Mouse (Mus musculus) thymus, adult 18-20 months (tissue): ENCODE measurements around the gene Fis1.
"Not testable (repeated sequence)": the region's sequence is repeated elsewhere in the genome, so short reads cannot be mapped to it uniquely, and the experiment has no call there.

Experiments
- DNase-seq, 2 experiments: peaks; one replicate each; pipeline ENCODE4 v3.0.0; 2022; ENCODE audit warnings: mixed read lengths in 2 of 2

Gene Fis1

GRCm38 (mm10) chr5:136942781-136943180, 10.3 kb upstream of the Fis1 start:
- DNase-seq: no peak

GRCm38 (mm10) chr5:136943382-136943781, 9.7 kb upstream of the Fis1 start:
- DNase-seq: no peak

GRCm38 (mm10) chr5:136945084-136945483, 8.0 kb upstream of the Fis1 start:
- no peak for DNase-seq

- DNase-seq: no peak
Observed at GRCm38 (mm10) chr5:136947874-136948273, 5.2 kb upstream of the Fis1 start.

- DNase-seq: not testable (repeated sequence)
Observed at GRCm38 (mm10) chr5:136949551-136950336, 3.3 kb upstream of the Fis1 start.

- no peak for DNase-seq
Observed at GRCm38 (mm10) chr5:136950521-136950920, 2.6 kb upstream of the Fis1 start.

- no peak for DNase-seq
Observed at GRCm38 (mm10) chr5:136952153-136952552, 922 bp upstream of the Fis1 start.

GRCm38 (mm10) chr5:136953440-136953951, 421 bp downstream of the Fis1 start:
- no peak for DNase-seq

- DNase-seq: no peak
Observed at GRCm38 (mm10) chr5:136955622-136956021, 2.5 kb downstream of the Fis1 start.

- DNase-seq: no peak
Observed at GRCm38 (mm10) chr5:136957250-136957649, 4.2 kb downstream of the Fis1 start.

GRCm38 (mm10) chr5:136958991-136959605, 6.0 kb downstream of the Fis1 start:
- no peak for DNase-seq

GRCm38 (mm10) chr5:136960053-136960452, 7.0 kb downstream of the Fis1 start:
- DNase-seq: no peak

- DNase-seq: no peak
Observed at GRCm38 (mm10) chr5:136961334-136961982, 8.4 kb downstream of the Fis1 start.

- DNase-seq: peak; percentile 79 to 85
Observed at GRCm38 (mm10) chr5:136961983-136962461, 8.9 kb downstream of the Fis1 start.

GRCm38 (mm10) chr5:136962501-136962900, 9.4 kb downstream of the Fis1 start:
- peak; percentile 59 to 72 for DNase-seq

GRCm38 (mm10) chr5:136962966-136963540, 10.0 kb downstream of the Fis1 start:
- DNase-seq: no peak

- no peak for DNase-seq
Observed at GRCm38 (mm10) chr5:136965210-136965609, 12.1 kb downstream of the Fis1 start.

- no peak for DNase-seq
Observed at GRCm38 (mm10) chr5:136965686-136966085, 12.6 kb downstream of the Fis1 start.

GRCm38 (mm10) chr5:136966331-136966730, 13.3 kb downstream of the Fis1 start, which contains the start of gene Cldn15:
Cldn15 (plus strand) TSS chr5:136966616.
- no peak for DNase-seq

- DNase-seq: no peak
Observed at GRCm38 (mm10) chr5:136966861-136967455, 13.9 kb downstream of the Fis1 start.

GRCm38 (mm10) chr5:136967592-136967991, 14.5 kb downstream of the Fis1 start:
- no peak for DNase-seq

GRCm38 (mm10) chr5:136970703-136971102, 17.6 kb downstream of the Fis1 start:
- DNase-seq: peak; percentile 27 to 38

GRCm38 (mm10) chr5:136973670-136974069, 20.6 kb downstream of the Fis1 start:
- DNase-seq: no peak
